Mouse (Mus musculus): Measurements from ENCODE around the gene Setd3. TPM values are rescaled to one million over a fixed set of nuclear protein-coding genes. Genes with fewer than 3 reads are reported as not detected.

Setd3 gene
- polyA plus RNA-seq, 1 experiment from 2014 or later: 77.7 TPM

DNA sequence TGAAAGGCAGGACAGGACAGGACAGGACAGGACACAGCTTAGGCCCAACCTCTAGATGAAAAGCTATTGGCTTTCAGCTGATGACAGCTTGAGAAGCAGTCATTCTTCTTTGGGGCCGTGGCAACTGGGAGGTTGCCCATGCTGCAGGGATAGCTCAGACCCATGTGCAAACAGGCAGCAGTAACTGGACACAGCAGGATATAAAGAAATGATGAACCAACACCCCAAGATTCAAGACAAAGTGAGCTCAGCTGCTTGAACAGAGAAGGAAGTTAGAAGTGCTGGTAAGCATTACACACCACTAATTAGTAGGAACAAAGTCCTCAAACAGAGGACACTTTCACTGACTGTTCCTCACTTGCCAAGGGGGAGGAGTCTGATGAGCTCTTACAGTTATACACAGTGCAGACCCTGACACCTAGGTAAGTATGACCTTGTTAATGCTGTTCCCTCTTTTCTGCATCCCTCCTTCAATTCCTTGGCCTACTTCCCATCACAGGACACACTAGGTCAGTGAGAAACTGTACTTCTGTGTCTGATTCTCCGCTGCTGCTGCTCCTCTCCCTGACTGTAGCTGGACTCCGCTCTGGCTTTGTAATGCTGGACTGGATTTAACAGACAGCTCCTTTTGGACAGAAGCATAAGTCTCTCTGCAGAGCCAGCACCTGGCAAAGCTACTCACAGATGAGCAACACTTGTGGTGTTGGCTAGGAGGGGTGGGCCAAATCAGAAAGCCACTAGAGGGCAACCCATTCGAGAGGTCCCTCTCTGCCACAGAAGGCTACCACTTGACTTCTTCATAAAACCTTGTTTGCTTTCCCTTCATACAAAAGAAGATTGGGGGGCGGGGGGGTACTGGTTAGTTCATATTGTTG, 35.3 kb downstream of the Setd3 start:
- no peak overlapping the region for H3K4me2 ChIP-seq (replicated peaks; ENCODE audit: low read depth, low read length)
- ATAC-seq (ENCODE audit: low FRiP score, low TSS enrichment): no peak
- H3K36me3 ChIP-seq (ENCODE audit: control insufficient read depth, insufficient read depth, low read length): peaks cover 14% of the 10 kb centered on the region; the same call in 1 of the 2 replicates
- H3K27ac ChIP-seq (ENCODE audit: low read depth, low read length): no peak overlapping the region
- H3K4me1 ChIP-seq (ENCODE audit: control insufficient read depth, insufficient read depth, low read length): no peaks in the 10 kb centered on the region
- H3K9ac ChIP-seq (ENCODE audit: low read depth, low read length): no peak overlapping the region
- no peaks in the 10 kb centered on the region for H3K9me3 ChIP-seq (ENCODE audit: control insufficient read depth, low read length)
- WGBS: 95% methylated on average over 5 of the region's 5 CpGs
- H3K4me3 ChIP-seq (ENCODE audit: low read length): no peak overlapping the region
- no peaks in the 10 kb centered on the region for H3K27me3 ChIP-seq (ENCODE audit: control insufficient read depth, insufficient read depth, low read length)

DNA sequence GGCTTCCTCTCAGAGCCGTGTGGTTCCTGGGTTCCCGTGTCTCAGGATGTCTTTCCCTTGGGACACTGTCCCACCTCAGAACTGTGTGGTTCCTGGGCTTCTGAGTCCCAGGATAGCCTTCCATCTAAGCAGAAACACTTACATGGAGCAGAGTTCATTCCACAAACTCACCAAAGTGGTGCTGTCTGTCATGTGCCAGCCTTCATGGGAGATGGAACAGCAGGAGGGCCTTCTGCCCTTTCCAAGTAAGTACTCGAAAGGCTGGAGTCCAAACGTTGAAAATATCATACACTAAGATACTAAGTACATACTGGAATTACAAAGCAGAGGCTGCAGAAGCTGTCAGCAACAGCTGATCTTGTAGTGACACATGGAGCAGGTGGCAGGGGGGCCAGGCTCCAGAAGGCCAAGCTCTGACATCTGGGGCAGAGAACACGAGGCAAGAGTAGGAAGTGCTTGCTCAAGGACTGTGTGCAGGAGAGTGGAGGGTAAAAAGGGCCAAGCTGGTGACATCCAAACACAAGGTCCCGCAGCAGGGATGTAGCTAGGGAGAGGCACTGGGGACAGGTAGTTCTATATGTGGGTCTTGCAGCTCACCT, 43.4 kb downstream of the Setd3 start:
- Histone ChIP-seq H3K4me3 (ENCODE audit: low read length) (no peak overlapping the region), H3K36me3 (ENCODE audit: control insufficient read depth, insufficient read depth, low read length) (peaks cover 20% of the 10 kb centered on the region), H3K27ac (ENCODE audit: low read depth, low read length) (no peak overlapping the region), H3K4me2 (replicated peaks; ENCODE audit: low read depth, low read length) (no peak overlapping the region), H3K27me3 (ENCODE audit: control insufficient read depth, insufficient read depth, low read length) (no peaks in the 10 kb centered on the region), H3K9me3 (ENCODE audit: control insufficient read depth, low read length) (no peaks in the 10 kb centered on the region), H3K9ac (ENCODE audit: low read depth, low read length) (no peak overlapping the region), H3K4me1 (ENCODE audit: control insufficient read depth, insufficient read depth, low read length) (no peaks in the 10 kb centered on the region)
- WGBS: 84% methylated on average over 6 of the region's 6 CpGs
- ATAC-seq (ENCODE audit: low FRiP score, low TSS enrichment): no peak

GRCm38 (mm10) chr12:108133181-108133580, 45.9 kb downstream of the Setd3 start:
- H3K4me1 ChIP-seq (ENCODE audit: control insufficient read depth, insufficient read depth, low read length): no peaks in the 10 kb centered on the region
- H3K4me3 ChIP-seq (ENCODE audit: low read length): no peak overlapping the region
- peaks cover 29% of the 10 kb centered on the region for H3K36me3 ChIP-seq (ENCODE audit: control insufficient read depth, insufficient read depth, low read length)
- H3K9me3 ChIP-seq (ENCODE audit: control insufficient read depth, low read length): no peaks in the 10 kb centered on the region
- H3K27ac ChIP-seq (ENCODE audit: low read depth, low read length): no peak overlapping the region
- 78% methylated on average over 2 of the region's 2 CpGs for WGBS
- no peak overlapping the region for H3K4me2 ChIP-seq (replicated peaks; ENCODE audit: low read depth, low read length)
- ATAC-seq (ENCODE audit: low FRiP score, low TSS enrichment): no peak
- no peaks in the 10 kb centered on the region for H3K27me3 ChIP-seq (ENCODE audit: control insufficient read depth, insufficient read depth, low read length)
- H3K9ac ChIP-seq (ENCODE audit: low read depth, low read length): no peak overlapping the region

GRCm38 (mm10) chr12:108132450-108133070, 46.6 kb downstream of the Setd3 start:
- no peak for ATAC-seq (ENCODE audit: low FRiP score, low TSS enrichment)
- Histone ChIP-seq H3K4me1 (ENCODE audit: control insufficient read depth, insufficient read depth, low read length) (no peaks in the 10 kb centered on the region), H3K27me3 (ENCODE audit: control insufficient read depth, insufficient read depth, low read length) (no peaks in the 10 kb centered on the region), H3K4me3 (ENCODE audit: low read length) (no peak overlapping the region), H3K4me2 (replicated peaks; ENCODE audit: low read depth, low read length) (no peak overlapping the region), H3K9me3 (ENCODE audit: control insufficient read depth, low read length) (no peaks in the 10 kb centered on the region), H3K27ac (ENCODE audit: low read depth, low read length) (no peak overlapping the region), H3K9ac (ENCODE audit: low read depth, low read length) (no peak overlapping the region), H3K36me3 (ENCODE audit: control insufficient read depth, insufficient read depth, low read length) (peaks cover 29% of the 10 kb centered on the region)
- 79% methylated on average over 8 of the region's 8 CpGs for WGBS

DNA sequence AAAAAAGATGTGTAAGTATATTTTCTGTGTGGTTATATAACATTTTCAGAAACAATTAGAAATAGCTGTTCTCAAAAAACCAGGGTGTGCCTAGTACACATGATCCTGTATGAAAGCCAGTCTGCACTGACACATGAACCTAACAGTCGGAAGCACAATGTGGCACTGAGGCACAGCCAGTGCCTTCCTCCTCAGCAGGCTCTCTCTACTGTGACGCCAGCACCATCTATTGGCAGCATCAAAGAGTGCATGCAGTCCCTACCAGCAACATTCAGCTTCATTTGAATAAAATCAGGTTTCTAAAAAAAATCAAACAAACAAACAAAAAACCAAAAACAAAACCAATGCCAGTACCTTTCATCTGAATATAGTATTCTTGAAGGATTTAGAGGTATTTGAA, 57.8 kb downstream of the Setd3 start:
- H3K4me2 ChIP-seq (replicated peaks; ENCODE audit: low read depth, low read length): no peak overlapping the region
- H3K4me1 ChIP-seq (ENCODE audit: control insufficient read depth, insufficient read depth, low read length): peaks cover 8% of the 10 kb centered on the region; the same call in 1 of the 2 replicates
- 7% methylated on average over 2 of the region's 2 CpGs for WGBS
- peak; percentile 73 for ATAC-seq (ENCODE audit: low FRiP score, low TSS enrichment)
- H3K36me3 ChIP-seq (ENCODE audit: control insufficient read depth, insufficient read depth, low read length): peaks cover 5% of the 10 kb centered on the region; the same call in 1 of the 2 replicates
- H3K9ac ChIP-seq (ENCODE audit: low read depth, low read length): no peak overlapping the region
- H3K27me3 ChIP-seq (ENCODE audit: control insufficient read depth, insufficient read depth, low read length): no peaks in the 10 kb centered on the region
- no peak overlapping the region for H3K27ac ChIP-seq (ENCODE audit: low read depth, low read length)
- H3K9me3 ChIP-seq (ENCODE audit: control insufficient read depth, low read length): no peaks in the 10 kb centered on the region
- H3K4me3 ChIP-seq (ENCODE audit: low read length): no peak overlapping the region

GRCm38 (mm10) chr12:108120434-108120833, 58.7 kb downstream of the Setd3 start:
- Histone ChIP-seq H3K36me3 (ENCODE audit: control insufficient read depth, insufficient read depth, low read length) (peaks cover 5% of the 10 kb centered on the region; the same call in 1 of the 2 replicates), H3K9ac (ENCODE audit: low read depth, low read length) (no peak overlapping the region), H3K4me1 (ENCODE audit: control insufficient read depth, insufficient read depth, low read length) (peaks cover 8% of the 10 kb centered on the region; the same call in 1 of the 2 replicates), H3K27ac (ENCODE audit: low read depth, low read length) (no peak overlapping the region), H3K9me3 (ENCODE audit: control insufficient read depth, low read length) (no peaks in the 10 kb centered on the region), H3K4me2 (replicated peaks; ENCODE audit: low read depth, low read length) (no peak overlapping the region), H3K4me3 (ENCODE audit: low read length) (no peak overlapping the region), H3K27me3 (ENCODE audit: control insufficient read depth, insufficient read depth, low read length) (no peaks in the 10 kb centered on the region)
- 69% methylated on average over 6 of the region's 6 CpGs for WGBS
- no peak for ATAC-seq (ENCODE audit: low FRiP score, low TSS enrichment)

DNA sequence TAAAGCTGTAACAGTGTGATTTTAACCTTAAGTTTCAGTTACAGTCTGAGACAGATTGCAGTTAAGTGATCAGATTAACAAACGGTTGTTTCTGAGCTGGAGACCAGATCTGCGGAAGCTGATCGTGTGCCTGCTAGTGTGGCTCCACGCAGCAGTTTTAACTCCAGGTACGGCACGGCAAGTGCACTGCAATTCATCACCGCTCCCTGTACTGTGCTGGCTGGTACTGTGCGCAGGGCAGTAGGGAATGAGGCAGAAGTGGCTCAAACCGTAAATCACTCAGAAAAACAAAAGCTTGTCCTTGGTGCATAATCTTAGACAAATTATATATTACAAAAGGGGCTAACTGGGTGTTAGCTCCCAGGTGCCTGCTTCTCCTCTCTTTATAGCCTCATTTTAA, 59.2 kb downstream of the Setd3 start:
- Histone ChIP-seq H3K4me1 (ENCODE audit: control insufficient read depth, insufficient read depth, low read length) (peaks cover 8% of the 10 kb centered on the region; the same call in 1 of the 2 replicates), H3K27ac (ENCODE audit: low read depth, low read length) (no peak overlapping the region), H3K9ac (ENCODE audit: low read depth, low read length) (no peak overlapping the region), H3K36me3 (ENCODE audit: control insufficient read depth, insufficient read depth, low read length) (peaks cover 7% of the 10 kb centered on the region; the same call in 1 of the 2 replicates), H3K27me3 (ENCODE audit: control insufficient read depth, insufficient read depth, low read length) (no peaks in the 10 kb centered on the region), H3K9me3 (ENCODE audit: control insufficient read depth, low read length) (no peaks in the 10 kb centered on the region), H3K4me2 (replicated peaks; ENCODE audit: low read depth, low read length) (no peak overlapping the region), H3K4me3 (ENCODE audit: low read length) (no peak overlapping the region)
- ATAC-seq (ENCODE audit: low FRiP score, low TSS enrichment): no peak
- WGBS: 45% methylated on average over 9 of the region's 9 CpGs

DNA sequence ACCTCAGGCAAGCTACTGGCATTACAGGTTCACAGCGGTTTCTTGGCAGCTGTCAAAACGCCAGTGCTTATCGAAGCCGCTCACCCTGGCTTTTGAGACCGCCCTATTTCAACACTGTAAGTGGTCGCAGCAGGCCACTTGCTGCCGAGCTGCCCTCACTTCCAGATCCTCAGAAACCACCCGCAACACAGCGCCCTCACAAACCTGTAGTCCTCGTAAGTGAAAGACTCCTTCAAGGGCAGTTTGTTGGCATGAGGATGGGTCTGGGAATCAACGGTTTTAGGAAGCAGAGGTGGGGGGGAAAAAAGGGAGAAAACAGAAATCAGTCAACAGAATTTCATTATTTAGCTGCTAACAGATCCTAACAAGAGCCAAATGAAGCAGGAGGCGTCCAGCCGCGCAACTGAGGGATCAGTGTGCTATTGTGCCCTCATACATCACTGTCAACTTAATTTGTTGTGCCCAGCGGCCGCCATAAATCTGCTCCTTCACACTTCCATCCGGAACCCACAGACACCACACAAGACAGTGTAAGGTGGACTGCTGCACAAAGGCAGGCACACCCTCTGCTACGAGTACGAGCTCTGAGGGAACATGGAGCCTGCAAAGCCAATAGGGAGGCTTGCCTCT, 60.1 kb downstream of the Setd3 start:
- Histone ChIP-seq H3K4me3 (ENCODE audit: low read length) (no peak overlapping the region), H3K36me3 (ENCODE audit: control insufficient read depth, insufficient read depth, low read length) (peaks cover 7% of the 10 kb centered on the region; the same call in 1 of the 2 replicates), H3K9ac (ENCODE audit: low read depth, low read length) (no peak overlapping the region), H3K27ac (ENCODE audit: low read depth, low read length) (no peak overlapping the region), H3K4me2 (replicated peaks; ENCODE audit: low read depth, low read length) (no peak overlapping the region), H3K9me3 (ENCODE audit: control insufficient read depth, low read length) (no peaks in the 10 kb centered on the region), H3K27me3 (ENCODE audit: control insufficient read depth, insufficient read depth, low read length) (no peaks in the 10 kb centered on the region), H3K4me1 (ENCODE audit: control insufficient read depth, insufficient read depth, low read length) (peaks cover 8% of the 10 kb centered on the region; the same call in 1 of the 2 replicates)
- 0 out of 2 replicates have a peak, but pooled peaks have one; percentile 35 for ATAC-seq (ENCODE audit: low FRiP score, low TSS enrichment)
- WGBS: 31% methylated on average over 19 of the region's 19 CpGs

All from kidney, embryonic 14.5 days (tissue).